Mouse (Mus musculus) CH12.LX (cell line): ENCODE measurements around the gene Fam76b. TPM values are rescaled to one million over a fixed set of nuclear protein-coding genes. Genes with fewer than 3 reads are reported as not detected.

Experiments
- DNase-seq: peaks from one replicate; pipeline ENCODE4 v3.0.0-alpha.2; 2013; ENCODE audit errors: extremely low read depth
- H3K27ac ChIP-seq: 2 replicates; pipeline ENCODE4 v1.5.1; 2012; ENCODE audit warnings: low read depth, mild to moderate bottlenecking, control low read depth, moderate library complexity; ENCODE audit not compliant: insufficient read depth
- H3K27me3 ChIP-seq: replicated peaks from 2 replicates; pipeline ENCODE3; 2012; ENCODE audit warnings: inconsistent platforms
- H3K36me3 ChIP-seq, 2 experiments: replicated peaks in 1 of 2; 2 replicates each; pipeline versions ENCODE3 to v1.6.1; 2012; ENCODE audit warnings: inconsistent platforms in 1 of 2, low read length in 1 of 2, mild to moderate bottlenecking in 1 of 2, mixed read lengths in 1 of 2, moderate library complexity in 1 of 2; ENCODE audit not compliant: control insufficient read depth in 1 of 2, insufficient read depth in 1 of 2
- H3K4me1 ChIP-seq, 2 experiments: 2 replicates each; pipeline ENCODE4 v1.6.1; 2012; ENCODE audit warnings: inconsistent platforms in 1 of 2, moderate library complexity in 1 of 2; ENCODE audit not compliant: insufficient read depth in 2 of 2, control insufficient read depth in 1 of 2
- H3K4me2 ChIP-seq: 2 replicates; pipeline ENCODE4 v1.6.1; 2012; ENCODE audit warnings: low read depth, mild to moderate bottlenecking, control low read depth; ENCODE audit not compliant: poor library complexity, insufficient read depth, severe bottlenecking
- H3K4me3 ChIP-seq, 3 experiments: fragments of 150-350 bp in 1 of 3; sonication (generic) in 1 of 3; replicated peaks in 1 of 3; 2 replicates each; pipeline versions ENCODE3 to v1.5.1; 2011 to 2012; ENCODE audit warnings: low read depth in 2 of 3, low read length in 2 of 3, mild to moderate bottlenecking in 2 of 3, moderate library complexity in 2 of 3, control low read depth in 1 of 3, improper control_type of control experiment in 1 of 3, inconsistent platforms in 1 of 3, mixed read lengths in 1 of 3; ENCODE audit not compliant: poor library complexity in 1 of 3
- H3K79me2 ChIP-seq: replicated peaks from 2 replicates; pipeline ENCODE4 v1.6.1; 2012; ENCODE audit warnings: mild to moderate bottlenecking, moderate library complexity; ENCODE audit not compliant: control insufficient read depth, poor library complexity, insufficient read depth, severe bottlenecking; ENCODE audit errors: extremely low read depth
- H3K9ac ChIP-seq: 2 replicates; pipeline ENCODE4 v1.6.1; 2012; ENCODE audit warnings: low read depth, mild to moderate bottlenecking, control low read depth, moderate library complexity; ENCODE audit not compliant: insufficient read depth
- H3K9me3 ChIP-seq: replicated peaks from 2 replicates; pipeline ENCODE3; 2012; ENCODE audit warnings: low read length, inconsistent platforms, mixed read lengths
- BHLHE40 ChIP-seq: IDR thresholded peaks from 2 replicates; pipeline ENCODE4 v1.6.1; 2011; ENCODE audit warnings: mild to moderate bottlenecking, low read depth, low read length, improper control_type of control experiment
- CHD2 ChIP-seq: IDR thresholded peaks from 2 replicates; pipeline ENCODE4 v1.6.1; 2011; ENCODE audit warnings: low read length, improper control_type of control experiment
- E2F4 ChIP-seq: IDR thresholded peaks from 2 replicates; pipeline ENCODE4 v1.6.1; 2011; ENCODE audit warnings: low read depth, low read length, improper control_type of control experiment; ENCODE audit not compliant: insufficient replicate concordance
- ETS1 ChIP-seq: conservative IDR thresholded peaks from 2 replicates; pipeline ENCODE4 v1.6.1; 2012; ENCODE audit warnings: low read depth, mild to moderate bottlenecking, inconsistent platforms, low read length, improper control_type of control experiment, moderate library complexity
- GABPA ChIP-seq: IDR thresholded peaks from 2 replicates; pipeline ENCODE4 v1.6.1; 2012; ENCODE audit warnings: low read depth, low read length, improper control_type of control experiment, inconsistent platforms; ENCODE audit not compliant: insufficient replicate concordance
- IRF4 ChIP-seq: IDR thresholded peaks from 2 replicates; pipeline ENCODE4 v1.6.1; 2014; ENCODE audit warnings: low read depth, mild to moderate bottlenecking, inconsistent platforms, low read length, improper control_type of control experiment
- MAX ChIP-seq: IDR thresholded peaks from 2 replicates; pipeline ENCODE4 v1.6.1; 2011; ENCODE audit warnings: low read length, improper control_type of control experiment
- MEF2A ChIP-seq: IDR thresholded peaks from 2 replicates; pipeline ENCODE4 v1.6.1; 2014; ENCODE audit warnings: low read depth, mild to moderate bottlenecking, inconsistent platforms, low read length, improper control_type of control experiment, borderline replicate concordance
- MYC ChIP-seq: IDR thresholded peaks from 2 replicates; pipeline ENCODE4 v1.6.1; 2011; ENCODE audit warnings: low read depth, mild to moderate bottlenecking, improper control_type of control experiment, low read length
- NRF1 ChIP-seq: IDR thresholded peaks from 2 replicates; pipeline ENCODE4 v1.6.1; 2014; ENCODE audit warnings: low read depth, mild to moderate bottlenecking, inconsistent platforms, low read length, improper control_type of control experiment, moderate library complexity
- PAX5 ChIP-seq: IDR thresholded peaks from 2 replicates; pipeline ENCODE4 v1.6.1; 2012; ENCODE audit warnings: low read length, inconsistent platforms, mixed read lengths
- POLR2A ChIP-seq: IDR thresholded peaks from 2 replicates; pipeline ENCODE4 v1.6.1; 2011; ENCODE audit warnings: low read depth, mild to moderate bottlenecking, improper control_type of control experiment, low read length
- POLR2AphosphoS2 ChIP-seq: IDR thresholded peaks from 2 replicates; pipeline ENCODE4 v1.6.1; 2011; ENCODE audit warnings: low read depth, low read length, improper control_type of control experiment
- SIN3A ChIP-seq: IDR thresholded peaks from 2 replicates; pipeline ENCODE4 v1.6.1; 2012; ENCODE audit warnings: low read length, improper control_type of control experiment, inconsistent platforms
- SMC3 ChIP-seq: IDR thresholded peaks from 2 replicates; pipeline ENCODE4 v1.6.1; 2011; ENCODE audit warnings: low read depth, low read length, improper control_type of control experiment
- TBP ChIP-seq: conservative IDR thresholded peaks from 2 replicates; pipeline ENCODE4 v1.6.1; 2011; ENCODE audit warnings: low read depth, low read length, improper control_type of control experiment
- TCF12 ChIP-seq: IDR thresholded peaks from 2 replicates; pipeline ENCODE4 v1.6.1; 2014; ENCODE audit warnings: low read depth, mild to moderate bottlenecking, inconsistent platforms, low read length, improper control_type of control experiment
- USF1 ChIP-seq: IDR thresholded peaks from 2 replicates; pipeline ENCODE4 v1.6.1; 2014; ENCODE audit warnings: low read depth, mild to moderate bottlenecking, inconsistent platforms, low read length, improper control_type of control experiment
- ZMIZ1 ChIP-seq: IDR thresholded peaks from 2 replicates; pipeline ENCODE4 v1.6.1; 2012; ENCODE audit warnings: low read depth, mild to moderate bottlenecking, inconsistent platforms, low read length, improper control_type of control experiment
- dilution Hi-C: fragments of 300-500 bp; cut with MboI; formaldehyde crosslinking; loops from 2 replicates; pipeline ENCODE4 v1.14.3; 2020; ENCODE audit warnings: low sequenced_read_pairs; ENCODE audit not compliant: extremely low pct_unique_long_range_greater_than_20kb, extremely low pct_ligation_motif_present
- in situ Hi-C: fragments of 300-500 bp; cut with MboI; formaldehyde crosslinking; loops from 3 replicates; pipeline ENCODE4 v1.14.3; 2019; ENCODE audit warnings: low sequenced_read_pairs, low pct_ligation_motif_present, low pct_unique_long_range_greater_than_20kb, mixed read lengths
- polyA plus RNA-seq: library from polyadenylated mRNA; unstranded; fragments of >175 nt; gene quantifications from 2 replicates; pipeline ENCODE4 v1.2.1, GENCODE M21; 2012; ENCODE audit warnings: low read depth; ENCODE audit not compliant: insufficient read length
- total RNA-seq, 2 experiments: library from RNA; depleted of rRNA; stranded (reverse); fragments of 300-350 nt in 1 of 2; fragments of >200 nt in 1 of 2; gene quantifications; 2 replicates each; pipeline ENCODE4 v1.2.3; 2012 to 2014

Gene Fam76b
- total and polyA plus RNA-seq, 3 experiments = 12.6 to 36.2 (median 31.7) TPM

DNA sequence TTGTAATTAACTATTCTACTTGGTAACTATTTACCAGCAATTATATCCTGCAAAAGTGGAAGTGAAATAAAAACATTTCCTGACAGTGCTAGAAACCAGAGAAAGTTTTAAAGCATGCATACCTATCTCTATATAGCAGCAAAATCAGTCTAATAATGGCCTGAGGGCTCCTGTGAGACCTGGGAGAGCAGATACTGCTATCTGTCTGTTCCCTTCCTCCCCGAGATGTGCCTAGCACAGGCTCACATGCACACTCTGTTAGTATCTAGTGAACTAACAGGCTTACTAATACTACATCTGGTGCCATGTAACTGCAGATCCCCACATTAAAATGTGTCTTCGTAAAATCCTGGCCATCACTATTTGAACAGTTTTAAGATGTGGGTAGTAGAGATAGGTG lies 32.8 kb upstream of the Fam76b start:
- peaks cover 40 to 77% of the 10 kb centered on the region in 2 experiments for H3K36me3 ChIP-seq
- in situ Hi-C loops = no loop called here
- no peak for DNase-seq
- no peaks in the 10 kb centered on the region for H3K27me3 ChIP-seq
- H3K4me3 ChIP-seq = no peak overlapping the region
- H3K79me2 ChIP-seq = no peaks in the 10 kb centered on the region
- H3K9ac ChIP-seq = no peak overlapping the region
- dilution Hi-C loops = no loop called here
- TF ChIP-seq SIN3A (no peak), USF1 (no peak), SMC3 (no peak), CHD2 (no peak)
- no peaks in the 10 kb centered on the region for H3K4me1 ChIP-seq
- no peak overlapping the region for H3K4me2 ChIP-seq
- H3K27ac ChIP-seq = no peak overlapping the region
- no peaks in the 10 kb centered on the region for H3K9me3 ChIP-seq

DNA sequence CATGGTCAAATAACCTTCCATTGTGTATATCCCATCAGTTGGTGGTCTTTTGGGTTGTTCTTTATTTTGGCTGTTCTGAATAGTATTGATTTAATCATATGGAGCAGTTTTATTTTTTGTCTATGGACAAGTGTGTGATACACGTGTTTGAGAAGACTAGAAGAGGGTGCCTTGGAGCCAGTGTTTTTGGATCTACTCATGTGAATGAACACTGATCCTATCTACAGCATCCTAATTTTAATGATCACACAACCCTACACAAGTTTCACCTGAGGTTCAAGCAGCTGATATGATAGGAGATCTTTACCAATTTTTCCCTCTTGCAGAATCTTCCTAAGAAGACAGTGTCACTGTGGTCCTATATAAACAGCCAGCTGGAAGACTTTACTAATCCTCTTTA lies 23.0 kb upstream of the Fam76b start:
- Histone ChIP-seq H3K4me2 (no peak overlapping the region), H3K79me2 (no peaks in the 10 kb centered on the region), H3K9ac (no peak overlapping the region), H3K9me3 (no peaks in the 10 kb centered on the region), H3K4me1 (peaks cover 0 to 3% of the 10 kb centered on the region in 2 experiments; a peak in 1 of 4 replicates), H3K36me3 (peaks cover 39 to 83% of the 10 kb centered on the region in 2 experiments), H3K27me3 (no peaks in the 10 kb centered on the region), H3K27ac (no peak overlapping the region), H3K4me3 (no peak overlapping the region)
- in situ Hi-C loops = no loop called here
- dilution Hi-C loops = no loop called here
- TF ChIP-seq NRF1 (no peak), POLR2AphosphoS2 (no peak), MAX (no peak), TBP (no peak), GABPA (no peak), PAX5 (no peak), TCF12 (no peak), IRF4 (no peak), POLR2A (no peak), BHLHE40 (no peak), MYC (no peak), USF1 (no peak), ZMIZ1 (no peak), ETS1 (no peak), E2F4 (no peak), CHD2 (no peak), MEF2A (no peak)
- DNase-seq = no peak
